Mouse (Mus musculus) lung, postnatal 14 days (tissue): Measurements from ENCODE around the gene Zswim5.
"Not testable (repeated sequence)": the region's sequence is repeated elsewhere in the genome, so short reads cannot be mapped to it uniquely, and the experiment has no call there.

Source experiments
- DNase-seq: peaks from one replicate; pipeline ENCODE4 v3.0.0; 2021

Zswim5 gene

GRCm38 (mm10) chr4:116876995-116877728 lies at the start of gene Zswim5:
Gene Zswim5 (plus strand): TSS chr4:116877376.
- peak; percentile 65 for DNase-seq

- DNase-seq = peak; percentile 23
Observed at GRCm38 (mm10) chr4:116827819-116828218, 49.4 kb upstream of the Zswim5 start.

- peak; percentile 32 for DNase-seq
Observed at GRCm38 (mm10) chr4:116829364-116830069, 47.7 kb upstream of the Zswim5 start.

GRCm38 (mm10) chr4:116830070-116830368 lies 47.2 kb upstream of the Zswim5 start:
- DNase-seq = no peak

GRCm38 (mm10) chr4:116838999-116839398 lies 38.2 kb upstream of the Zswim5 start:
- no peak for DNase-seq

GRCm38 (mm10) chr4:116840096-116840495 lies 37.1 kb upstream of the Zswim5 start:
- not testable (repeated sequence) for DNase-seq

GRCm38 (mm10) chr4:116840841-116841240 lies 36.3 kb upstream of the Zswim5 start:
- DNase-seq = no peak

GRCm38 (mm10) chr4:116844324-116844723 lies 32.9 kb upstream of the Zswim5 start:
- no peak for DNase-seq

GRCm38 (mm10) chr4:116849901-116850300 lies 27.3 kb upstream of the Zswim5 start:
- no peak for DNase-seq

- DNase-seq = no peak
Observed at GRCm38 (mm10) chr4:116854286-116854685, 22.9 kb upstream of the Zswim5 start.

GRCm38 (mm10) chr4:116857203-116857602 lies 20.0 kb upstream of the Zswim5 start:
- DNase-seq = no peak

GRCm38 (mm10) chr4:116859711-116860110 lies 17.5 kb upstream of the Zswim5 start:
- DNase-seq = no peak

GRCm38 (mm10) chr4:116862023-116862422 lies 15.2 kb upstream of the Zswim5 start:
- no peak for DNase-seq

- no peak for DNase-seq
Observed at GRCm38 (mm10) chr4:116869898-116870297, 7.3 kb upstream of the Zswim5 start.

- no peak for DNase-seq
Observed at GRCm38 (mm10) chr4:116874595-116874994, 2.6 kb upstream of the Zswim5 start.

GRCm38 (mm10) chr4:116876630-116876994 lies 564 bp upstream of the Zswim5 start:
- DNase-seq = peak; percentile 0

GRCm38 (mm10) chr4:116877729-116878321 lies 649 bp downstream of the Zswim5 start:
- DNase-seq = peak; percentile 21

- no peak for DNase-seq
Observed at GRCm38 (mm10) chr4:116878491-116878890, 1.3 kb downstream of the Zswim5 start.

- DNase-seq = no peak
Observed at GRCm38 (mm10) chr4:116882679-116883078, 5.5 kb downstream of the Zswim5 start.

GRCm38 (mm10) chr4:116894200-116895080 lies 17.3 kb downstream of the Zswim5 start:
- peak; percentile 28 for DNase-seq

GRCm38 (mm10) chr4:116910489-116911181 lies 33.5 kb downstream of the Zswim5 start:
- DNase-seq = no peak

GRCm38 (mm10) chr4:116911202-116911601 lies 34.0 kb downstream of the Zswim5 start:
- no peak for DNase-seq
